Mouse (Mus musculus): Measurements from ENCODE around the gene Itih1.

GRCm38 (mm10) chr14:30912641-30913040 is 30.4 kb downstream of the Itih1 start:
- TF ChIP-seq CTCF (IDR thresholded peaks at IDR 0.05; ENCODE audit: extremely low read depth, insufficient read depth, insufficient read length, insufficient replicate concordance) = no peak
- TF ChIP-seq POLR2A (IDR thresholded peaks at IDR 0.05; ENCODE audit: low read depth, low read length) = no peak
